Mouse (Mus musculus): ENCODE measurements around the gene Eif4e. TPM values are rescaled to one million over a fixed set of nuclear protein-coding genes. Genes with fewer than 3 reads are reported as not detected.

The Eif4e gene
- polyA plus RNA-seq, 1 experiment from 2014 or later: 133 TPM

DNA sequence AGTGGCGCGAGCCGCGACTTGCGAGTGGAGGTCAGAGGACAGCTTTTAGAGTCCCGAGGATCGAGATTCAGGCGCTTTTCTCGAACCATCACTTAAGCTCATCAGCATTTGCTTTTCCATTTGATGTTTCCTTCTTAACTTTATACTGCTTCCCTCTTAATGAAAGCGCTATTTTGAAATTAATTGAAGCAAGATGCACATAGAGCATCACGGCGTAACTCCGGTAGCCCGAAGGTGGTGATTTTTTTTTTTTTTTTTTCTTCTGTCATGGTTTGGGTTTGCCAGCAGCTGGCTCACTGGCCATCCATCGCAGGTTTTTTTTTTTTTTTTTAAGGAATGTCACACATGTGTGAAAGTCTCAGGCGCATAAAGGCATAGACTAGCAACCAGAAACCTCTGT, 2.3 kb downstream of the Eif4e start:
- Histone ChIP-seq H3K4me1 (ENCODE audit: control insufficient read depth, low read depth, low read length) (peaks cover 40% of the 10 kb centered on the region), H3K27ac (ENCODE audit: low read length) (no peak overlapping the region; the same call in 1 of the 2 replicates), H3K4me3 (ENCODE audit: low read depth, low read length) (peak overlapping the region; percentile 100), H3K9me3 (replicated peaks; ENCODE audit: control insufficient read depth, low read length) (no peaks in the 10 kb centered on the region), H3K9ac (ENCODE audit: low read depth, low read length) (peak overlapping the region; percentile 97), H3K4me2 (ENCODE audit: low read depth, low read length) (peak overlapping the region; percentile 80), H3K27me3 (ENCODE audit: control insufficient read depth, insufficient read depth, low read depth, low read length) (no peaks in the 10 kb centered on the region), H3K36me3 (ENCODE audit: control insufficient read depth, insufficient read depth) (no peaks in the 10 kb centered on the region)
- WGBS (ENCODE audit: insufficient replicate concordance): 3% methylated on average over 16 of the region's 16 CpGs
- ATAC-seq (ENCODE audit: low read depth): no peak

DNA sequence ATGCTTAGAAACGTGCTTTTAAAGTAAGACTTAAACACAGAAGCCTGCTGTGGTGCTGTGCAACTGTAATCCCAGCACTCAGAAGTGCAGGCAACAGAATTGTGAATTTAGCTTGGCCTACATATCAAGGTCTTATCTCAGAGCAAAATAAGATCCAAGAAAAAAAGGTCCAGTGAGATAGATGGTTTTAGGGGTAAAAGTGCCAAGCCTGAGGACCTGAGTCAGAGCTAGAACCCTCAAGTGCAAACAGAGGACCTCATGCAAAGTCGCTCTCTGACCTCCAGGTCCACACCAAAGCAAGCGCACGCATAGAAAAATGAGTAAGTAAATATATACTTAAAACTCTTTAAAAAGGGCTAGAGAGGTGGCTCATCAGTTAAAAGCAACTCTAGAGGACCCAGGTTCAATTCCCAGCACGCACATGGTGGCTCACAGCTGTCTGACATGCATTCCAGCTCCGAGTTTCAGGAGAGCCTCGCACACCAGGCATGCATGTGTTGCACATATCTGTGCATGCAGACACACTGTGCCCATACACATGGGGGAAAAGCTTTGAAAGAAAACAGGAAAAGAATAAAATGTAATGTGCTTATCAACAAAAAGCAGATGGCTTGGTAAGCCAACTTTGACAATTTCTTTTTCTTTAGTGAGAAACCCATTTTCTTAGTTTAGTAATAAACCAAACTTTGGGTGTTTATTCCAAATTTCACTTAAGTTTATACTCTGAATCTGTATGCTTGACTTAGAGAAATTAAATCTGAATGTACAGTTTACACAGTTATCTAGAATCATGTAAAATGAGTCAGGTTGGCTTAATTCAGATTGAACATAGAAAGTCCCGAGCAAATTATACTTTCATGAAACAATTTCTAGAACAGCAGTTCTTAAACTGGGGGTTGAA, 4.8 kb downstream of the Eif4e start:
- no peak overlapping the region for H3K4me3 ChIP-seq (ENCODE audit: low read depth, low read length)
- H3K4me1 ChIP-seq (ENCODE audit: control insufficient read depth, low read depth, low read length): peaks cover 37% of the 10 kb centered on the region

DNA sequence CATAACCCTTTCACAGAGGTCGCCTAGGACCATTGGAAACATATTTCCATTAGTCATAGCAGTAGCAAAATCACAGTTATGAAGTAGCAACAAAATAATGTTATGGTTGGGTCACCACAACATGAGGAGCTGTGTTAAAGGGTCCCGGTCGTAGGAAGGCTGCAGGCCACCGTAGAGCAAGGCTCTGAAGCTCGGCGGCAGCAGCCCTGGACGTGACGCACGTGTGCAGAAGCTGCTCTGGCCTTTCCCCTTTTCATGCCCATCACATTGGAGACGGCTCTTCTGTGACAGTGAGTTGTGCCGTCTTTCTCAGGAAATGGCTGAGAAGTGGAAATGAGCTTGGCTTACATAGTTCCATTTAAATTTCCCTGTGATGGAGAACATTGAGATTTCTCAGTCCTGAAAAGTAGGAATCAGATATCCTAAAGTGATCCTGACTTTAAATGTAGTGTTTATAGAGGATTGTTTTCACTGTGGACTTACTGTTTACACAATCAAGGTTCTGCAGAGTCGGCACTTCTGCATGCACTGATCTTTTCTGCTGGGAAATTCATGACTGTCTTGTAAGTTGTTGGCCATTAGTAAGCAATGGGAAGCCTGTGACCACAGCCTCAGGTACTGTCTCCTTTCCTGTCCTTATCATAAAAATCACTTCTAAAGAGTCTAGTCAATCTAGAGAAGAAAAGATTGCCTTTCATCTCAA, 5.7 kb downstream of the Eif4e start:
- Histone ChIP-seq H3K9me3 (replicated peaks; ENCODE audit: control insufficient read depth, low read length) (no peaks in the 10 kb centered on the region), H3K4me3 (ENCODE audit: low read depth, low read length) (no peak overlapping the region), H3K4me2 (ENCODE audit: low read depth, low read length) (peak overlapping the region; percentile 15; the same call in 1 of the 2 replicates), H3K27ac (ENCODE audit: low read length) (0 out of 2 replicates have a peak overlapping the region, but pooled peaks have one; percentile 14), H3K4me1 (ENCODE audit: control insufficient read depth, low read depth, low read length) (peaks cover 35% of the 10 kb centered on the region), H3K36me3 (ENCODE audit: control insufficient read depth, insufficient read depth) (no peaks in the 10 kb centered on the region), H3K27me3 (ENCODE audit: control insufficient read depth, insufficient read depth, low read depth, low read length) (no peaks in the 10 kb centered on the region), H3K9ac (ENCODE audit: low read depth, low read length) (no peak overlapping the region)
- 39% methylated on average over 12 of the region's 12 CpGs for WGBS (ENCODE audit: insufficient replicate concordance)
- ATAC-seq (ENCODE audit: low read depth): no peak

More for the DNA sequence above, 4.8 kb downstream of the Eif4e start:
- Histone ChIP-seq H3K9me3 (replicated peaks; ENCODE audit: control insufficient read depth, low read length) (no peaks in the 10 kb centered on the region), H3K4me2 (ENCODE audit: low read depth, low read length) (0 out of 2 replicates have a peak overlapping the region, but pooled peaks have one; percentile 15), H3K9ac (ENCODE audit: low read depth, low read length) (no peak overlapping the region), H3K27ac (ENCODE audit: low read length) (0 out of 2 replicates have a peak overlapping the region, but pooled peaks have one; percentile 33), H3K36me3 (ENCODE audit: control insufficient read depth, insufficient read depth) (no peaks in the 10 kb centered on the region), H3K27me3 (ENCODE audit: control insufficient read depth, insufficient read depth, low read depth, low read length) (no peaks in the 10 kb centered on the region)
- ATAC-seq (ENCODE audit: low read depth): no peak
- WGBS (ENCODE audit: insufficient replicate concordance): 40% methylated on average over 8 of the region's 8 CpGs

DNA sequence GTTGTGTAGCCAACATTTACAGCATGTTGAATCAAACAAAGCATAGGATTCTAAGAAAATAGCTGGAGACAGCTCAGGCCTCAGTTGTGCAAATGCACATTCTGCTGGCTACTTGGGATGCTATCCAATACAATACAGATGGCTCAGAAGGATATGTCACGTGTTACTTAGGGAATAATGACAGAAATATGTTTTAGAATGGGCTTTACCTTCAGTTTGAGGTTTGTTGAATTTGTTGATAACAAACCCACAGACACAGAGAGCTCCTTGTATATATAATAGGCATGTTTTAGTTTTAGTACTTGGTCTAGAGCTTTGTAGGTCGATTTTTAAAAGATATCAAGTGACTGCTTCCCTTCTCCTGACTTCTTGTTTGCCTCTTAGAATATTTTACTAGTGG, 6.8 kb downstream of the Eif4e start:
- Histone ChIP-seq H3K4me2 (ENCODE audit: low read depth, low read length) (no peak overlapping the region), H3K4me3 (ENCODE audit: low read depth, low read length) (no peak overlapping the region), H3K9me3 (replicated peaks; ENCODE audit: control insufficient read depth, low read length) (no peaks in the 10 kb centered on the region), H3K27ac (ENCODE audit: low read length) (no peak overlapping the region; the same call in 1 of the 2 replicates), H3K9ac (ENCODE audit: low read depth, low read length) (no peak overlapping the region), H3K36me3 (ENCODE audit: control insufficient read depth, insufficient read depth) (no peaks in the 10 kb centered on the region), H3K4me1 (ENCODE audit: control insufficient read depth, low read depth, low read length) (peaks cover 41% of the 10 kb centered on the region), H3K27me3 (ENCODE audit: control insufficient read depth, insufficient read depth, low read depth, low read length) (no peaks in the 10 kb centered on the region)
- ATAC-seq (ENCODE audit: low read depth): no peak
- WGBS (ENCODE audit: insufficient replicate concordance): 23% methylated on average over 2 of the region's 2 CpGs

DNA sequence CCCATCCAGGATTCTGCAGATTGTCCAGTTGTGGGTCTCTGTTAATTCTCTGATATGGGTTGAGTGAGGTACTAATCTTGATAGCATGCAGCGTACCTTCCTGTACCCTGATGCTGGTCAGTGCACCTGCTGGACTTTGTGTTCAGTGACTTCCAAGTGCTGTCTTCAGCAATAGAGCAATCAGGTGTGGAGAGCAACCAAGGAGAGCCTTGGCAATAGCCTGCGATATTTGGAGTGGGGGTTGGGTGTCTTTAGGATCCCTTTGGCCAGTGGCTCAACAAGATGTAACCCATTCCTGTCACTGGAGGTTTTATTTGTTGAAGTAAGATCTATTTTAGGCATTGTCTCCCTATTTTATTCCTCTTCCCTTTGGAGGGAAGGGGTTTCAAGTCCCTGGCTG, 10.1 kb downstream of the Eif4e start:
- H3K9ac ChIP-seq (ENCODE audit: low read depth, low read length): no peak overlapping the region
- H3K27me3 ChIP-seq (ENCODE audit: control insufficient read depth, insufficient read depth, low read depth, low read length): no peaks in the 10 kb centered on the region
- H3K4me2 ChIP-seq (ENCODE audit: low read depth, low read length): no peak overlapping the region
- no peaks in the 10 kb centered on the region for H3K36me3 ChIP-seq (ENCODE audit: control insufficient read depth, insufficient read depth)
- 91% methylated on average over 2 of the region's 2 CpGs for WGBS (ENCODE audit: insufficient replicate concordance)
- no peaks in the 10 kb centered on the region for H3K9me3 ChIP-seq (replicated peaks; ENCODE audit: control insufficient read depth, low read length)
- peaks cover 26% of the 10 kb centered on the region for H3K4me1 ChIP-seq (ENCODE audit: control insufficient read depth, low read depth, low read length)
- H3K4me3 ChIP-seq (ENCODE audit: low read depth, low read length): no peak overlapping the region
- ATAC-seq (ENCODE audit: low read depth): no peak
- no peak overlapping the region for H3K27ac ChIP-seq (ENCODE audit: low read length)

DNA sequence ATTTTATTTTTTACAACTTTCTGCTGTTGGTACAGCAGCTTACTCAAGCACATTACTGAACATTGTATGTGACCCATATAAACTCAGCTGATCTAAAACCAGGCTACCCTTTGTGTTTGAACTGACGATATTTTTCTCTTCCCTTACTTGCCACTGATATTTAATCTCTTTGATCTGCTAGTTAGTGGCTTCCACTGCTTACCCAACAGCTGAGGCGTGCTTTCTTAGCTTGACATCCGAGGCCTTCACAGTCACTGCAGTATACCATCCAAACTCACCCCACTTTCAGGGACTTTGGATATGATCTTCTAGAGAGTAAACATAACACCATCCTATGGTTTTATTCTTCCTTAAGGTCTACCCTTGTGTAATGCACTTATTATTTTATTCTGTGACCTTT, 16.6 kb downstream of the Eif4e start:
- no peak for ATAC-seq (ENCODE audit: low read depth)
- WGBS (ENCODE audit: insufficient replicate concordance): 24% methylated on average over 3 of the region's 3 CpGs
- no peak overlapping the region for H3K4me3 ChIP-seq (ENCODE audit: low read depth, low read length)
- peaks cover 7% of the 10 kb centered on the region for H3K4me1 ChIP-seq (ENCODE audit: control insufficient read depth, low read depth, low read length)
- H3K36me3 ChIP-seq (ENCODE audit: control insufficient read depth, insufficient read depth): no peaks in the 10 kb centered on the region
- no peaks in the 10 kb centered on the region for H3K9me3 ChIP-seq (replicated peaks; ENCODE audit: control insufficient read depth, low read length)
- H3K4me2 ChIP-seq (ENCODE audit: low read depth, low read length): no peak overlapping the region
- no peaks in the 10 kb centered on the region for H3K27me3 ChIP-seq (ENCODE audit: control insufficient read depth, insufficient read depth, low read depth, low read length)
- H3K27ac ChIP-seq (ENCODE audit: low read length): no peak overlapping the region
- H3K9ac ChIP-seq (ENCODE audit: low read depth, low read length): no peak overlapping the region

DNA sequence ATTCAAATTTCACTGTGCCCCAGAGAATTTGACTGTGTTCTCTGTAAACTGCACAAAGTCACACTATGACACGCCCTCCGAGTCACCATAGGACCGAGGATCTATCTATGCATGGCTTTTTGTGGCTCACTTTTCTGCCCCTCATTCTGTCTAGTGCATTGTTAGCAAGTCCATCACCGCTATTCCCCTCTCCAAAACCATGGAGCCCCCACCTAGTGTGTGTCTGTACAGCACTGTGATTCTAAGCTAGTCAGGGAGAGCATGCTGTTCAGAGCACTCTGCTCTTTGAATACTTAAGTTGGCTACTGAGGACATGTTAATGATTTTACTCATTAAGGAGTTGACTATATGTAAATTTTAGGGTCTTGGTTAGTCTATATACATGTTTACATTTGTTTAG, 18.1 kb downstream of the Eif4e start:
- peaks cover 4% of the 10 kb centered on the region for H3K4me1 ChIP-seq (ENCODE audit: control insufficient read depth, low read depth, low read length)
- H3K36me3 ChIP-seq (ENCODE audit: control insufficient read depth, insufficient read depth): no peaks in the 10 kb centered on the region
- no peak overlapping the region for H3K4me3 ChIP-seq (ENCODE audit: low read depth, low read length)
- 67% methylated on average over 4 of the region's 4 CpGs for WGBS (ENCODE audit: insufficient replicate concordance)
- no peaks in the 10 kb centered on the region for H3K27me3 ChIP-seq (ENCODE audit: control insufficient read depth, insufficient read depth, low read depth, low read length)
- ATAC-seq (ENCODE audit: low read depth): no peak
- H3K9ac ChIP-seq (ENCODE audit: low read depth, low read length): no peak overlapping the region
- H3K27ac ChIP-seq (ENCODE audit: low read length): no peak overlapping the region
- H3K9me3 ChIP-seq (replicated peaks; ENCODE audit: control insufficient read depth, low read length): no peaks in the 10 kb centered on the region
- H3K4me2 ChIP-seq (ENCODE audit: low read depth, low read length): no peak overlapping the region

- Histone ChIP-seq H3K4me2 (ENCODE audit: low read depth, low read length) (no peak overlapping the region), H3K4me3 (ENCODE audit: low read depth, low read length) (no peak overlapping the region), H3K36me3 (ENCODE audit: control insufficient read depth, insufficient read depth) (peaks cover 14% of the 10 kb centered on the region), H3K27me3 (ENCODE audit: control insufficient read depth, insufficient read depth, low read depth, low read length) (no peaks in the 10 kb centered on the region), H3K9me3 (replicated peaks; ENCODE audit: control insufficient read depth, low read length) (no peaks in the 10 kb centered on the region), H3K9ac (ENCODE audit: low read depth, low read length) (no peak overlapping the region), H3K4me1 (ENCODE audit: control insufficient read depth, low read depth, low read length) (no peaks in the 10 kb centered on the region; the same call in 1 of the 2 replicates), H3K27ac (ENCODE audit: low read length) (no peak overlapping the region)
- ATAC-seq (ENCODE audit: low read depth): no peak
- 77% methylated on average over 2 of the region's 2 CpGs for WGBS (ENCODE audit: insufficient replicate concordance)
These were observed 20.7 kb downstream of the Eif4e start for GRCm38 (mm10) chr3:138546678-138547077.

DNA sequence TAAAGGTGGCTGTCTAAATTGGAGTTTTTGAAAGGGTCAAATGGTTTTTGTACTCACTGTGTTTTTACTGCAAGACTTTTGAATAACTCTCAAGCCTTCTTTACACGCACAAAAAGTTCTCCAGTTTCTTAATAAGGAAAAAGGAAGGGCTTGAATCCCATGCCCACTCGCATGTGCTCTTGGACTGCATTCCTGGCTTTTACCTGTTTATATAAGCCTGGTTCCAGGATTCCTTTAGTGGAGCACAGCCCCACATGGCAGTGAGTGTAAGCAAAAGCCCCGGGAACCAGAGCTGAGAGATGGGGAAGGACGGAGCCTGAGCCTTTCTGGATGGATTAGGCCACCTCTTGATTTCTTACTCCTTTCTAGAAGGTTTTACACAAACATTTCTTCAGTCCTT, 23.1 kb downstream of the Eif4e start:
- no peaks in the 10 kb centered on the region for H3K27me3 ChIP-seq (ENCODE audit: control insufficient read depth, insufficient read depth, low read depth, low read length)
- no peak overlapping the region for H3K4me2 ChIP-seq (ENCODE audit: low read depth, low read length)
- no peaks in the 10 kb centered on the region for H3K9me3 ChIP-seq (replicated peaks; ENCODE audit: control insufficient read depth, low read length)
- H3K4me3 ChIP-seq (ENCODE audit: low read depth, low read length): no peak overlapping the region
- ATAC-seq (ENCODE audit: low read depth): no peak
- WGBS (ENCODE audit: insufficient replicate concordance): 83% methylated on average over 4 of the region's 4 CpGs
- no peaks in the 10 kb centered on the region for H3K4me1 ChIP-seq (ENCODE audit: control insufficient read depth, low read depth, low read length)
- no peak overlapping the region for H3K9ac ChIP-seq (ENCODE audit: low read depth, low read length)
- no peak overlapping the region for H3K27ac ChIP-seq (ENCODE audit: low read length)
- peaks cover 16% of the 10 kb centered on the region for H3K36me3 ChIP-seq (ENCODE audit: control insufficient read depth, insufficient read depth)

All from liver, embryonic 16.5 days (tissue).